In genomic region chr2:112286062-112286461, GRCm38 (mm10) we compare ENCODE assay signal across 40 mouse cellular contexts. TPM values are rescaled to one million over a fixed set of nuclear protein-coding genes. Genes with fewer than 3 reads are reported as not detected.
"Had no signal": no experiment of that assay in that cellular context is flagged by ENCODE, and none has a peak within 500 bp of the region (broad histone marks: within the 10 kb centered on the region; RNA-seq: fewer than 3 reads in every experiment).

No protein-coding gene starts in this region.

RNA-seq across cellular contexts. Expression of gene Gm21985, which starts 19.9 kb away (rescaled TPM):
- total RNA-seq: heart, postnatal 4 days; hematopoietic stem cell, adult 5-6 weeks; hindbrain, postnatal 0 days had no signal
- polyA plus RNA-seq: heart, embryonic 12.5 days; heart, embryonic 13.5 days; heart, embryonic 14.5 days; heart, embryonic 15.5 days; heart, embryonic 16.5 days; heart, postnatal 0 days; hindbrain, embryonic 10.5 days; hindbrain, embryonic 11.5 days; hindbrain, embryonic 12.5 days; hindbrain, embryonic 13.5 days; hindbrain, embryonic 14.5 days; hindbrain, embryonic 15.5 days; hindbrain, embryonic 16.5 days; hindbrain, postnatal 0 days; inflammation-experienced regulatory T-cells, adult 6 months; intestine, embryonic 14.5 days; intestine, embryonic 15.5 days; intestine, embryonic 16.5 days; intestine, postnatal 0 days; kidney, adult 2 months; kidney, embryonic 14.5 days; kidney, embryonic 15.5 days; kidney, embryonic 16.5 days; kidney, postnatal 0 days had no signal

RNA-seq across cellular contexts. Expression of gene Nutm1, which starts 27.0 kb away (rescaled TPM):
- total RNA-seq: heart, postnatal 10 days; heart, postnatal 14 days; heart, postnatal 25 days; heart, postnatal 36 days; heart, postnatal 4 days; hematopoietic stem cell, adult 5-6 weeks; layer of hippocampus, adult 18-20 months; layer of hippocampus, adult 2 months; layer of hippocampus, adult 8-10 months; layer of hippocampus, postnatal 10 days; layer of hippocampus, postnatal 14 days; layer of hippocampus, postnatal 25 days; layer of hippocampus, postnatal 36 days; left cerebral cortex, adult 18-20 months; left cerebral cortex, adult 2 months had no signal
- polyA plus RNA-seq: heart, embryonic 12.5 days; heart, embryonic 14.5 days; heart, embryonic 15.5 days; heart, embryonic 16.5 days; heart, postnatal 0 days; hindbrain, embryonic 10.5 days; hindbrain, embryonic 14.5 days; inflammation-experienced regulatory T-cells, adult 6 months; intestine, embryonic 14.5 days; intestine, embryonic 15.5 days; large intestine, adult 2 months had no signal
